Mouse (Mus musculus): ENCODE data around the gene Mapk6. TPM values are rescaled to one million over a fixed set of nuclear protein-coding genes. Genes with fewer than 3 reads are reported as not detected.
A peak's percentile ranks its signal among the peaks of the same experiment; 100 is the strongest.

Mapk6 gene
- polyA plus RNA-seq, 1 experiment = 25.2 TPM

DNA sequence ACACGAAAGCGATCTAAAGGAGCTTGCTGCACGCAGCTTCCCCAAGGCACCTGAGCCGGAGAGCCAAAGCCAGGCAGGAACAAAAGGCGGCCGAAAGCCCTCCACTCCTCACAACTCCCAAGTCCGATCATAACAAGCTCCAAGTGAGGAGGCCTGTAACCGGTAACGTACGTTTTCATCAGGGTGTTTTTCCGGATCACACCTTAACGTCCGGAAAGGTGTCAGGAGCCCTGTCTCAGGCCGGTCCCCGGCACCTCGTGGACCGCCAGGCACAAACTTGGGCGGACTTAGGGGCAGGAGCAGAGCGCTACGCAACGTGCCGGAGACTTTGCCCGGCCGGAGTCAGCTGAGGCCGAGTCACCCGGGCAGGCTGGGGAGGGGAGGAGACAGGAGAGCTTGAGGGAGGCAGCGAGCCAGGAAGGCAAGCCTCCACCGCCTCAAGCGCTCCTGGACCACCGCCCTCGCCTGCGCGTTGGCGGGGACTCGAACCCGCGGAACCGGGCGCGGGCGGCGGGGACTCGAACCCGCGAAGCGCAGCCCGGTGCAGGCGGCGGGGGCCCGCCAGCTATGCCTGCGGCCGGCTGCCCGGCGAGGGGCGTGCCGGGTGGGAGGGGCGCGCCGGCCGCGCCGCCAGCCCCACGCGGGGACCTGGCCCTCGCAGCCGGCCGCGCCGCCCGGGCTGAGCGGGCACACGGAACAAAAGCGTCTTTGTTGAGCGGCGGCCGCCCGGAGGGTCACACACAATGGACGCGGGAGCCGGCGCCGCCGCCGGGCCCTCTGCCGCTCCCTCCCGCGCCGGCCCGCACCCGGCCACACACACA is 564 bp downstream of the Mapk6 start:
- Histone ChIP-seq H3K4me1 (ENCODE audit: control insufficient read depth, insufficient read depth, low read length) (peaks cover 4% of the 10 kb centered on the region; the same call in 1 of the 2 replicates), H3K4me3 (replicated peaks; ENCODE audit: extremely low read depth, low read depth, low read length) (peak overlapping the region; percentile 94)
- WGBS = 1% methylated on average over 87 of the region's 90 CpGs
- no peak for TF ChIP-seq CTCF (IDR thresholded peaks at IDR 0.05; ENCODE audit: insufficient read depth, low read length)
- 0 out of 2 replicates have a peak, but pooled peaks have one; percentile 5 for TF ChIP-seq POLR2A (IDR thresholded peaks at IDR 0.05; ENCODE audit: borderline replicate concordance, extremely low read depth, low read depth, low read length)
- peak; percentile 81 for DNase-seq

DNA sequence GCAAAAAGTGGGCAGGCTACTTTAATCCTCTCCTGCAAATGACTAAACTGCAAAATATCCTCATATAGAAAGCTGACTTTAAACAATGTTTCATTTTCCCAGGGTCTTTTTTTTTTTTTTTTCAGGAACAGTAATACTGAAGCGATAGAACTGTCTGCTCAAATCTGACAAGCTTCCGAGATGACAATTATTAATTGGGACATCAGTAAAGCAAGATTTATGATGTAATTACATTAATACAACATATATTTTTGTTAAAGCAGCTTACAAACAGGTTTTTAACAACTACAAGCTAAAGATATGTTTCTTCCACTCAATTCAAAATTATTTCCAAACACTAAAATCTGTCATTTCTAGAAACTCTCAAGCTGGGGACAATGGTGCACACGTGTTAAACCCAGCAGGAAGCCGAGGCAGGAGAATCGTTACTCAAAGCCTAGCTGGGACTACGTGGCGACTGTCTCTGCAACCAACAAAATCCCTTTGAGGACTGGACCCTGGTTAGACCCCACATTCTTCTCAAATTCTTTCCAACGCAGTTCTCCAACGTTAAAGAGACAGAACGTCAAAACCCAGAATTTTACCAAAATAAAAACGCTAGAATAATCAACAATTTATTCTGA is 1.5 kb downstream of the Mapk6 start:
- Histone ChIP-seq H3K4me3 (replicated peaks; ENCODE audit: extremely low read depth, low read depth, low read length) (peak overlapping the region; percentile 94), H3K4me1 (ENCODE audit: control insufficient read depth, insufficient read depth, low read length) (peaks cover 4% of the 10 kb centered on the region; the same call in 1 of the 2 replicates)
- WGBS = 4% methylated on average over 11 of the region's 11 CpGs
- no peak for DNase-seq
- TF ChIP-seq CTCF (IDR thresholded peaks at IDR 0.05; ENCODE audit: insufficient read depth, low read length) (no peak), POLR2A (IDR thresholded peaks at IDR 0.05; ENCODE audit: borderline replicate concordance, extremely low read depth, low read depth, low read length) (no peak)

DNA sequence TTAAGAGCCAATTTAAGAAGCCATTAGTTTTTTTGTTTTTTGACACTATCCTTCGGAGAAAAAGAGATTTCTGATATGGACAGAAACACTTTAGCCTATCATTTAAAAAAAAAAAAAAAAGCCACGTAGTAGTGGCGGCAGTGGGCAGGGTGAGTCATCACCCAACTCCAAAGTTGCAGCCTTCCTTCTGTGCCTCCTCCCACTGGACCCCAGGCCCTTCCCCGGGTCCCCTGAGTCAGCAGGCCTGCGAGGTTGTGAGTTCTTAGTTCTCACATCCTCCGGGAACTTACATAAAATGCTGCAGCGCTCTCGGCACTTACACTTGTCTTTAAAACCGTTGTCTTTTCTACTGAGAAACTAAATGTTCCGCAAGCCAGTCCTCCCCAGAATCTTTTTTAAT is 2.0 kb downstream of the Mapk6 start:
- TF ChIP-seq POLR2A (IDR thresholded peaks at IDR 0.05; ENCODE audit: borderline replicate concordance, extremely low read depth, low read depth, low read length) (no peak), CTCF (IDR thresholded peaks at IDR 0.05; ENCODE audit: insufficient read depth, low read length) (no peak)
- Histone ChIP-seq H3K4me3 (replicated peaks; ENCODE audit: extremely low read depth, low read depth, low read length) (peak overlapping the region; percentile 31), H3K4me1 (ENCODE audit: control insufficient read depth, insufficient read depth, low read length) (peaks cover 6% of the 10 kb centered on the region)
- 8% methylated on average over 10 of the region's 10 CpGs for WGBS
- no peak for DNase-seq

DNA sequence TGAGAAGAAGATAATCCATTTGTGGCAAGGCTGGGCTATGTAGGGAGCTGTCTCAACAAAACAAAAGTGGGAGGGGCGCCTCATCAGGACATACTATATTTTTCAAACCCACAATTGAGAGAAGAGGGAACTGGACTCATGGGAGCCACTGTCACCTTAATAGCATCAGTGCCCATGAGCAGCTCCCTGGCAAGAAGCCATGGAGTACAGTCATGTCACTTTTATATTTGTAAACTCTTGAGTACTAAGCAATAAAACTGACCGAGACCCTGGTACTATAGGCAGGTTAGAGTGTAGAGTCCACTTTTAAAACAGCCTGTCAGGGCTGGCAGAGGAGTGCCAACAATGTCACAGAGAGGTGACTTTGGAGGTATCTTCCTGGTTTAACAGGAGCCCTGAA is 3.7 kb downstream of the Mapk6 start:
- WGBS = 65% methylated on average over 2 of the region's 2 CpGs
- no peak for DNase-seq
- TF ChIP-seq POLR2A (IDR thresholded peaks at IDR 0.05; ENCODE audit: borderline replicate concordance, extremely low read depth, low read depth, low read length) (no peak), CTCF (IDR thresholded peaks at IDR 0.05; ENCODE audit: insufficient read depth, low read length) (no peak)
- H3K4me1 ChIP-seq (ENCODE audit: control insufficient read depth, insufficient read depth, low read length) = peaks cover 19% of the 10 kb centered on the region
- no peak overlapping the region for H3K4me3 ChIP-seq (replicated peaks; ENCODE audit: extremely low read depth, low read depth, low read length)

DNA sequence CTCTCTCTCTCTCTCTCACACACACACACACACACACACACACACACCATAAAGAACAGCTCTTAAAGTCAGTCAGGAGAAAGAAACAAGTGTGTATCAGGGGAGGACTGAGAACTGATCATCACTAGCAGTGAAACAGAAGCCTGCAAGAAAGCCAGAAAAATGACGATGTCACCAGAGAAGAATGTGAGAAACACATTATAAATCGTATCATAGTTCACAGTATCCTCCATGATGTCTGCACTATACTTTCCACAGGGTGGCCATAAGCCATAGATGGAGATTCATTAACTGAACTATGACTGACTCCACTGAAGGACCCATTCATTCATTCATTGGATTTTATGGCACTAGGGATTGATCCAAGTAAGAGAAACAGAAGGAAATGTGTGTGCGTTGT is 6.3 kb downstream of the Mapk6 start:
- Histone ChIP-seq H3K4me3 (replicated peaks; ENCODE audit: extremely low read depth, low read depth, low read length) (no peak overlapping the region), H3K4me1 (ENCODE audit: control insufficient read depth, insufficient read depth, low read length) (peaks cover 23% of the 10 kb centered on the region)
- no peak for TF ChIP-seq POLR2A (IDR thresholded peaks at IDR 0.05; ENCODE audit: borderline replicate concordance, extremely low read depth, low read depth, low read length)
- TF ChIP-seq CTCF (IDR thresholded peaks at IDR 0.05; ENCODE audit: insufficient read depth, low read length) = no peak
- 52% methylated on average over 3 of the region's 3 CpGs for WGBS
- DNase-seq = no peak

DNA sequence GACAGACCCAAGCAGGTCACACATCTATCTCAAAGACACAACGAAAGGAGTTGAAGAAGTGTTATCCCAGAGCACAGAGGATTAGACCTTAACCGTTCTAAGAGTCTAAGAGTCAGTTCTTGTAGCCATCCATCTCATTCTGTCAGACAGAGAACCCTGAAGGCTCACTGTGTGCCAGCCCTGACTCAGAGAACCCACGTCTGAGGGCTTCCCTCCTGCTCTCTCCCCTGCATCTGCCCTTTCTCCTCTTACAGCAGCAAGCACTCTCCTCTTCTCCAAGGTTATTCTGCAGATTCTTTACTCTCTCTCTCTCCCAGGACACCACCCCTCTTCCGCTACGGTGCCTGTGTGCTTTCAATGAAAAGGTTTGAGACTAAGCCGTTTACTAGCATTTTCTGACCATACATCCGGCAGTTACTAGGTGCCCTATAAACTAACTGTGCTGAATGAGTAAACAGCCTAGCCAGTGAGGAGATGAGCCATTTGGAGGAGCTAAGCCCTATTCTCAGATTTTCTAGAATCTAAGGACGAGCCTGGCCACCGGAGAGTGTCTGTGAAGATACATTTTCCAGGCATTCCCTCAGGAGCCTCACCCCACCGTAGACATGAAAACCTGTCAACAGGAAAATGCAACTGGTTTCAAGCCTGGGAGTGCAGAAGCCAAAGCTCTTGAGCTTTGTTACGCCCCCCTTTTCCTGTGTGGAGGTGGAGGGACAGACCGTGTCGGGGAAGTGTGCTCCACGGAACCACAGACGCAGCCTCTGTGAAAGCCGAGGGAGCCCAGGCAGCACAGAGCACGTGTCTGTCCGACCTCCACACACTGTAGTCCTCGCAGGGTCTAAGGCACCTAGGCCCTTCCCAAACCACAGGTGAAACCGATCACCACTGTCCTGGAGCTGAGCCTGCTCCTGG is 8.0 kb downstream of the Mapk6 start:
- TF ChIP-seq CTCF (IDR thresholded peaks at IDR 0.05; ENCODE audit: insufficient read depth, low read length) (no peak), POLR2A (IDR thresholded peaks at IDR 0.05; ENCODE audit: borderline replicate concordance, extremely low read depth, low read depth, low read length) (no peak)
- Histone ChIP-seq H3K4me3 (replicated peaks; ENCODE audit: extremely low read depth, low read depth, low read length) (no peak overlapping the region), H3K4me1 (ENCODE audit: control insufficient read depth, insufficient read depth, low read length) (peaks cover 21% of the 10 kb centered on the region)
- no peak for DNase-seq
- WGBS = 35% methylated on average over 20 of the region's 20 CpGs

DNA sequence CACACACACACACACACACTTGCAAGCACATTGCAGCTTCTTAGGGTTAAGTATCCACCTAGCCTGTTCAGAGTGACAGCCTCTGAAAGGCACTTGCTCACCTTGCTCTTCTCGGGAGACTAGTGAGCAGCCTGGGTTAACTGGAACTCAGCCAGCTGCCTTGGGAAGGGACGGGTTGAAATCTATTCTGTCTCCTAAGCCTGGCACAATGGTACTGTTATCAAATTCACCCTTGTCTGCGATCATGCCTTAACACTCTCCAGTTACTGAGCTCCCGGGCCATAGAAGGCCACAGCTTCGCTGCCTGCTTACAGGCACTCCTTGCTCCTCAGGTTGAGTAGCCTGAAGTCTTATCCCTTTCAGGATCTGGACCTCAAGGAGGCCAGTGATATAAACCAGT is 9.2 kb downstream of the Mapk6 start:
- Histone ChIP-seq H3K4me1 (ENCODE audit: control insufficient read depth, insufficient read depth, low read length) (peaks cover 21% of the 10 kb centered on the region), H3K4me3 (replicated peaks; ENCODE audit: extremely low read depth, low read depth, low read length) (no peak overlapping the region)
- TF ChIP-seq CTCF (IDR thresholded peaks at IDR 0.05; ENCODE audit: insufficient read depth, low read length) (no peak), POLR2A (IDR thresholded peaks at IDR 0.05; ENCODE audit: borderline replicate concordance, extremely low read depth, low read depth, low read length) (no peak)
- DNase-seq = no peak
- WGBS = 30% methylated on average over 5 of the region's 5 CpGs

DNA sequence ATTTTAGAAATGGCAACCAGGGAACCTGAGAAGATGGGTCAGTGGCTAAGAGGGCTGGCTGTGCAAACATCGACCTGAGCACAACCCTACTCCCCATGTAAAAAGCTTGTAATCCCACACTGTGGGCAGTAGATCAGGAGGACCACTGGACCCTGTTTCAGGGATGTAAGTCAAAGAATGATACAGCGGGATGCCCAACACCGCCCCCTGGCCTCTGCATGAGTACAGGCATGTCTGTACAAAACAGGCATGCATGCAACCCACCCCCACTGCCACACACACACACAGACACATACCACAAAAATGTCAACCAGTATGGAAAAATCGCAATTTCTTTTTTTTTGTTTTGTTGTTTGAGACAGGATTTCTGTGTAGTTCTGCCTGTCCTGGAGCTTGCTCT is 10.7 kb downstream of the Mapk6 start:
- no peak for DNase-seq
- WGBS = 89% methylated on average over 4 of the region's 4 CpGs
- H3K4me1 ChIP-seq (ENCODE audit: control insufficient read depth, insufficient read depth, low read length) = peaks cover 21% of the 10 kb centered on the region
- H3K4me3 ChIP-seq (replicated peaks; ENCODE audit: extremely low read depth, low read depth, low read length) = no peak overlapping the region
- TF ChIP-seq CTCF (IDR thresholded peaks at IDR 0.05; ENCODE audit: insufficient read depth, low read length) (no peak), POLR2A (IDR thresholded peaks at IDR 0.05; ENCODE audit: borderline replicate concordance, extremely low read depth, low read depth, low read length) (no peak)

DNA sequence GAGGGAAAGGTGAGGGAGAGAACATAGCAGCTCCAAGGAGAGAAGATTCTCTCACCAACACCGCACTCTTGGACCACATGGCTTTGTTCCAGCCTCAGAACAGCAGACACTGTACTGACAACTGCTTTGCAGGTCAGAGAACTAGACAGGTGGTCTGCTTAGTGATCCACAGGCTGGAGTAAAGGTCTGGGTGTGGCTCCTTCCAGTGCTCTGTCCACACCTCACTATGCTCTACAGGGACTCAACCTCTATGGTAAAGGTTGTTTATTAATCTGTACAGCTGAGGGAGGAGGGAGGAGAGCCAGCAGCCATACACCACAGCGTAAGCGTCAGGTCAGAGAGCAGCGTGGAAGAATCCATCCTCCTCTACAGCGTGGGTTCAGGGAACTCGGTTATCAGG is 13.8 kb downstream of the Mapk6 start:
- no peak for TF ChIP-seq POLR2A (IDR thresholded peaks at IDR 0.05; ENCODE audit: borderline replicate concordance, extremely low read depth, low read depth, low read length)
- TF ChIP-seq CTCF (IDR thresholded peaks at IDR 0.05; ENCODE audit: insufficient read depth, low read length) = no peak
- Histone ChIP-seq H3K4me1 (ENCODE audit: control insufficient read depth, insufficient read depth, low read length) (peaks cover 5% of the 10 kb centered on the region), H3K4me3 (replicated peaks; ENCODE audit: extremely low read depth, low read depth, low read length) (no peak overlapping the region)
- WGBS = 86% methylated on average over 6 of the region's 6 CpGs
- DNase-seq = no peak

Data from lung, adult 2 months (tissue).